Comparison of ENCODE assay signal across 8 mouse cellular contexts in the genomic region with DNA sequence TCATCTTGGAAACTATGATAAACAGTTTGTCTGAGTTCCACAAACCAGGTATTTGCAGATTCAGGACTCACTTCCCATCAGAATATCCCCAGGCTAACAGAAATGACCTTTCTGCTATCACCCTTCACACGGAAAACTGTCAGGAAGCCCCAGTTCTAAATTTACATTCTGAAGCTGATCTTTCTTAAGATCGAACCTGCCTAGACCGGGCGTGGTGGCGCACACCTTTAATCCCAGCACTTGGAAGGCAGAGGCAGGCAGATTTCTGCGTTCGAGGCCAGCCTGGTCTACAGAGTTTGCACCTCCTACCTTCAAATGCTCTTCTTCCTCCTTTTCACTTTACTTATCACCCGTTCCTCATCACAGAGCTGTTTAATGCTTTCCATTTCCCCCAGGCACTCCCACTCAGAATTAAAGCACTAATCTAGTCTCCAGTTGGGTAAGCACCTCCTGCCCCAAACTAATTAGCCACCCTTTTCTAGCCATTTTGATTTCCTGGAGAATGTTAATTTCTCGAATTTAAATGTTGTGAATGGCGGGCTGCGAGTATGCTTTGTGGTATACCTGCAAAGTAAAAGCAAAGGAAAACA. TPM values are rescaled to one million over a fixed set of nuclear protein-coding genes. Genes with fewer than 3 reads are reported as not detected.
DNase-seq lines count a peak whose midpoint lies in the region; ATAC-seq and TF ChIP-seq lines count a peak whose summit lies in the region.

No protein-coding gene starts in this region.

- no peak for TF ChIP-seq CTCF in lung, postnatal 0 days (IDR thresholded peaks at IDR 0.05)
- TF ChIP-seq CTCF in intestine, postnatal 0 days (IDR thresholded peaks at IDR 0.05; ENCODE audit: low read depth) = no peak

- H3K27me3 ChIP-seq in lung, postnatal 0 days (replicated peaks; ENCODE audit: insufficient read depth, low read length) = no peaks in the 10 kb centered on the region
- H3K27me3 ChIP-seq in embryonic facial prominence, embryonic 15.5 days = no peaks in the 10 kb centered on the region
- H3K27me3 ChIP-seq in intestine, postnatal 0 days (replicated peaks; ENCODE audit: control insufficient read depth, insufficient read depth, low read length) = no peaks in the 10 kb centered on the region
- H3K27me3 ChIP-seq in neural tube, embryonic 13.5 days = no peaks in the 10 kb centered on the region

- TF ChIP-seq EP300 in lung, postnatal 0 days (IDR thresholded peaks at IDR 0.05) = no peak

- H3K9me3 ChIP-seq in lung, postnatal 0 days (ENCODE audit: low read length) = no peaks in the 10 kb centered on the region
- H3K9me3 ChIP-seq in embryonic facial prominence, embryonic 15.5 days (replicated peaks) = no peaks in the 10 kb centered on the region
- no peaks in the 10 kb centered on the region for H3K9me3 ChIP-seq in intestine, postnatal 0 days (ENCODE audit: control insufficient read depth)
- H3K9me3 ChIP-seq in neural tube, embryonic 13.5 days = no peaks in the 10 kb centered on the region

- peak overlapping the region; percentile 39; the same call in 1 of the 2 replicates for H3K9ac ChIP-seq in lung, postnatal 0 days (replicated peaks; ENCODE audit: low read depth)
- no peak overlapping the region for H3K9ac ChIP-seq in embryonic facial prominence, embryonic 15.5 days
- H3K9ac ChIP-seq in intestine, postnatal 0 days (ENCODE audit: low read depth, low read length) = 0 out of 2 replicates have a peak overlapping the region, but pooled peaks have one; percentile 83
- H3K9ac ChIP-seq in neural tube, embryonic 13.5 days = peak overlapping the region; percentile 67

- WGBS in lung, postnatal 0 days = 67% methylated on average over 11 of the region's 11 CpGs
- WGBS in embryonic facial prominence, embryonic 15.5 days = 63% methylated on average over 11 of the region's 11 CpGs
- 65% methylated on average over 11 of the region's 11 CpGs for WGBS in intestine, postnatal 0 days
- WGBS in neural tube, embryonic 13.5 days = 69% methylated on average over 11 of the region's 11 CpGs

- H3K27ac ChIP-seq in lung, postnatal 0 days (ENCODE audit: low read length) = no peak overlapping the region
- 0 out of 2 replicates have a peak overlapping the region, but pooled peaks have one; percentile 49 for H3K27ac ChIP-seq in embryonic facial prominence, embryonic 15.5 days (replicated peaks)
- no peak overlapping the region for H3K27ac ChIP-seq in intestine, postnatal 0 days (ENCODE audit: low read depth, low read length)
- H3K27ac ChIP-seq in neural tube, embryonic 13.5 days (replicated peaks) = peak overlapping the region; percentile 72

- no peaks in the 10 kb centered on the region for H3K36me3 ChIP-seq in lung, postnatal 0 days (ENCODE audit: insufficient read depth, low read length)
- no peaks in the 10 kb centered on the region for H3K36me3 ChIP-seq in embryonic facial prominence, embryonic 15.5 days
- H3K36me3 ChIP-seq in intestine, postnatal 0 days (ENCODE audit: control insufficient read depth, insufficient read depth) = no peaks in the 10 kb centered on the region
- no peaks in the 10 kb centered on the region for H3K36me3 ChIP-seq in neural tube, embryonic 13.5 days

- H3K4me1 ChIP-seq in lung, postnatal 0 days (ENCODE audit: insufficient read depth, low read depth, low read length) = peaks cover 7% of the 10 kb centered on the region; the same call in 1 of the 2 replicates
- H3K4me1 ChIP-seq in embryonic facial prominence, embryonic 15.5 days = peaks cover 10% of the 10 kb centered on the region
- H3K4me1 ChIP-seq in intestine, postnatal 0 days (replicated peaks; ENCODE audit: control insufficient read depth, insufficient read depth, low read length) = peaks cover 4% of the 10 kb centered on the region; the same call in 1 of the 2 replicates
- peaks cover 11% of the 10 kb centered on the region for H3K4me1 ChIP-seq in neural tube, embryonic 13.5 days (replicated peaks)

- no peak for DNase-seq in lung, postnatal 0 days (ENCODE audit: low spot score)
- no peak for DNase-seq in lung, postnatal 4 days
- no peak for DNase-seq in layer of hippocampus, adult 9-10 months (ENCODE audit: low spot score)
- DNase-seq in spleen, postnatal 14 days (ENCODE audit: low spot score in 2 of 2) = no peak
- no peak for DNase-seq in lung, postnatal 36 days

- no peak for ATAC-seq in lung, postnatal 0 days
- ATAC-seq in embryonic facial prominence, embryonic 15.5 days (ENCODE audit: insufficient number of reproducible peaks, low FRiP score, low TSS enrichment, low read depth) = no peak
- ATAC-seq in intestine, postnatal 0 days = no peak
- peak; percentile 6; the same call in 1 of the 2 replicates for ATAC-seq in neural tube, embryonic 13.5 days (ENCODE audit: low read depth)

- H3K4me2 ChIP-seq in lung, postnatal 0 days (replicated peaks; ENCODE audit: low read depth, low read length) = peak overlapping the region; percentile 79
- H3K4me2 ChIP-seq in embryonic facial prominence, embryonic 15.5 days (replicated peaks) = peak overlapping the region; percentile 85
- H3K4me2 ChIP-seq in intestine, postnatal 0 days (replicated peaks; ENCODE audit: low read depth) = peak overlapping the region; percentile 79
- peak overlapping the region; percentile 90 for H3K4me2 ChIP-seq in neural tube, embryonic 13.5 days

- H3K4me3 ChIP-seq in lung, postnatal 0 days (ENCODE audit: low read depth, low read length) = peak overlapping the region; percentile 87
- peak overlapping the region; percentile 85 for H3K4me3 ChIP-seq in embryonic facial prominence, embryonic 15.5 days (replicated peaks)
- peak overlapping the region; percentile 76 for H3K4me3 ChIP-seq in intestine, postnatal 0 days (ENCODE audit: low read depth, low read length)
- H3K4me3 ChIP-seq in neural tube, embryonic 13.5 days = peak overlapping the region; percentile 89

RNA-seq across cellular contexts. Expression of a gene that starts 0.6 kb away (rescaled TPM):
- polyA plus RNA-seq in lung, postnatal 0 days (2015; fragmentation: Nextera tagmentation; extraction: Ambion mirVana) = 112 and 117 TPM in 2 replicates
- 131 and 139 TPM in 2 replicates for polyA plus RNA-seq in embryonic facial prominence, embryonic 15.5 days (2015; fragmentation: Nextera tagmentation; extraction: Ambion mirVana)
- polyA plus RNA-seq in intestine, postnatal 0 days (2015; fragmentation: Nextera tagmentation; extraction: Ambion mirVana) = 87.5 and 87.6 TPM in 2 replicates
- polyA plus RNA-seq in neural tube, embryonic 13.5 days (2015; fragmentation: Nextera tagmentation; extraction: Ambion mirVana) = 134 and 139 TPM in 2 replicates

RNA-seq across cellular contexts. Expression of a gene that starts 0.9 kb away (rescaled TPM):
- polyA plus RNA-seq in lung, postnatal 0 days (2015; fragmentation: Nextera tagmentation; extraction: Ambion mirVana) = 20.0 and 21.7 TPM in 2 replicates
- polyA plus RNA-seq in embryonic facial prominence, embryonic 15.5 days (2015; fragmentation: Nextera tagmentation; extraction: Ambion mirVana) = 47.2 and 47.9 TPM in 2 replicates
- polyA plus RNA-seq in intestine, postnatal 0 days (2015; fragmentation: Nextera tagmentation; extraction: Ambion mirVana) = 58.7 and 61.9 TPM in 2 replicates
- polyA plus RNA-seq in neural tube, embryonic 13.5 days (2015; fragmentation: Nextera tagmentation; extraction: Ambion mirVana) = 31.1 and 31.2 TPM in 2 replicates

Comparison
In these comparisons a context has a peak if more than half of its experiments do, and no peak if none do; other contexts are left out.
1. H3K27ac ChIP-seq: peak in embryonic facial prominence, embryonic 15.5 days (single experiment) and neural tube, embryonic 13.5 days (single experiment); none in lung, postnatal 0 days (single experiment) and intestine, postnatal 0 days (single experiment).
2. Peak in every context shown above with its lines, with median percentiles within 50 percentile points of each other: H3K4me2 ChIP-seq and H3K4me3 ChIP-seq.